Mouse (Mus musculus) heart, adult 10 weeks (tissue): Measurements from ENCODE around the gene Hk1. TPM values are rescaled to one million over a fixed set of nuclear protein-coding genes. Genes with fewer than 3 reads are reported as not detected.

ENCODE experiments used
- polyA plus RNA-seq: library from polyadenylated mRNA; stranded (reverse); fragments of 350-450 nt; fragmentation: Illumina TruSeq; extraction: RNeasy Lipid Tissue Mini Kit (QIAGEN cat#74804); gene quantifications from one replicate; pipeline ENCODE4 v1.2.3, GENCODE M21; 2014; ENCODE audit warnings: low read depth, low replicate concordance

The Hk1 gene
- 109 TPM for polyA plus RNA-seq

GRCm38 (mm10) chr10:62379808-62380207 lies at the start of gene Hk1:
Gene Hk1, minus strand, starts transcription at chr10:62379908.

GRCm38 (mm10) chr10:62422255-62422654 lies 42.5 kb upstream of the Hk1 start, which contains the start of gene Hkdc1:
Gene Hkdc1, minus strand, starts transcription at chr10:62422491.

GRCm38 (mm10) chr10:62252000-62252488 lies 127.7 kb downstream of the Hk1 start, which contains the start of gene Tacr2:
Gene Tacr2, plus strand, starts transcription at chr10:62252438.

GRCm38 (mm10) chr10:62230708-62231394 lies 148.9 kb downstream of the Hk1 start, which contains the start of gene Tspan15:
Gene Tspan15, minus strand, starts transcription at chr10:62231251.

Other genes with a start within 250 kb of the Hk1 start
- not detected for gene Neurog3, start 246.8 kb downstream of the Hk1 start, polyA plus RNA-seq
- 3.6 TPM for gene Fam241b, start 236.0 kb downstream of the Hk1 start, polyA plus RNA-seq
- gene Tspan15, start 148.7 kb downstream of the Hk1 start, polyA plus RNA-seq = 5.9 TPM
- gene Tacr2, start 127.5 kb downstream of the Hk1 start, polyA plus RNA-seq = not detected
- gene Hkdc1, start 42.6 kb upstream of the Hk1 start, polyA plus RNA-seq = not detected
- gene 4930507D05Rik, start 69.6 kb upstream of the Hk1 start, polyA plus RNA-seq = not detected
- gene Supv3l1, start 69.8 kb upstream of the Hk1 start, polyA plus RNA-seq = 36.8 TPM
- gene Vps26a, start 106.9 kb upstream of the Hk1 start, polyA plus RNA-seq = 70.2 TPM
- 55.6 TPM for gene Srgn, start 147.5 kb upstream of the Hk1 start, polyA plus RNA-seq
- 43.5 TPM for gene Kif1bp, start 198.5 kb upstream of the Hk1 start, polyA plus RNA-seq
- gene Ddx21, start 222.4 kb upstream of the Hk1 start, polyA plus RNA-seq = 28.0 TPM